Mouse (Mus musculus) c-Kit-positive CD71-positive TER-119-positive erythroid progenitor cells, embryonic 14.5 days (primary cell): ENCODE results near the gene Arhgef25.

Experiments
- DNase-seq: peaks from one replicate; pipeline ENCODE4 v3.0.0-alpha.2; 2013; ENCODE audit warnings: low spot score

Arhgef25 gene

DNA sequence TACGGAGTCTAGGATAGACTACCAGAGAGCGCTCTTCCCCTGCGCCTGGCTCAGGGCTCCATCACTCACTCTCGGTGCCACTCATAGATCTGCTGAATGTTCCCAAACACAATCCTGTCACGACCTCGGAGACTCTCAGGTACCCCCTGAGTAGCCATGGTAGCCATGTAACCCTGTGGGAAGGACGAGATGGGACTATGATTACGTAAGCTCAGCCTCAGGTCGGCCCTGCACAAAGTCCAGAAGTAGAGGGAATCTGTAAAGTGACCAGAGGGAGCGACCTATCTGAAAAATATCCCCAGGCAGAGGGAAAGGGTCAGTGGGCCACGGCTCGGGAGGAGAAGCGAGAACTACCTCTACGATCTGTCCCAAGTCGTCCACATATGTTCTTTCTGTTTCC, 4.4 kb downstream of the Arhgef25 start:
- DNase-seq = no peak

DNA sequence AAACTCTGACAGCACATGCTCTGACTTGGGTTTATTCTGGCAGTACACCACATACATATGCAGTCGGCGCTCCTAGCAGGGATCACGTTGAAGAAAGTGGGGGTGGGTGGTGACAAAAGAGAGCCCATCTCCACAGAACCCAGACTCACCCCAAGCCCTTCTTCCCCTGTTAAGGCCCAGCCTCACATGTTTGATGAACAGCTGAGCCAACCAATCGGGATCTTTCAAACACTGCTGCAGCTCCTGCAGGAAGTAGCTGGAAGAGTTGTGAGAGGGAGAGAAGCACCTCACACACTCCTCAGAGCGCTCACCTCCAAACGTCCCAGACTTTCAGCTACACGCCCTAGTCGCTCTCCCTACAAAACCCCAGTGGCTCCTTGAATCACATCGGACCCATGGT, 4.8 kb downstream of the Arhgef25 start:
- no peak for DNase-seq

DNA sequence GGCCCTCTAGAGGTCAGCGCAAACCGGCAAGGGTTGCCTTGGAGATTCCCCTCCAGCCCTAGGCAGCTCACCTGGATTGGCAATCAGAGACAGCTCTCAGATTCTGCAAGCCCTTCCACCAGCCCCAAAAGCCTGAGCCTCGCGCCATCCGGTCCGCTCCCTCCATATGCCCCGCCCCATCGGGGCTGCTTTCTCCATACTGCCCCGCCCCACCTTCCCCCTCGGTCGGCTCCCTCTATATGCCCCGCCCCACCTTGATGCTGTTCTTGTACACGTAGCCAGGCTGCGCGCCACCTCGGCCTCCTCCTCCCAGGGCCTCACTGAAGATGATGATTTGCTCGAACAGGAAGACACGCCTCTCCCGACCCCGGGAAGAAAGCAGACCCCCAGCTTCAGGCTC, 6.1 kb downstream of the Arhgef25 start:
- no peak for DNase-seq

DNA sequence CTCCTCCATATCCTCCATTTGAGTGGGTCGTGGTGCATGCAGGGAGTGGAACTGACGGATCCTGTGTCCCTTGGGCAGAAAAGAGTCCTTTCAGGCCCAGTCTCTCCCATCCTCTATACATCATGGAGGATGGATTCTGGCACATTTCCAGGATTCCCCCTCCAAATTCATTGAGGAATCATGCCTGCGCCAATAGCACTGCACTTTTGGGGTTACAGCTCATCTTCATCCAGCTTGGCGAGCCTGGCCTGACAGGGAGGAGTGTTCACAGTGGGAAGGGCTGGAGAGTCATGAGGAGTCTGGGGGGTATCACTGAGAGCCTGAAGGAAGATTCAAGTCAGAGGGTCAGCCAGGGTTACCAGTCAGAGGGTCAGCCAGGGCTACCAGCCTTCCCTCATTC, 7.3 kb downstream of the Arhgef25 start:
- no peak for DNase-seq

DNA sequence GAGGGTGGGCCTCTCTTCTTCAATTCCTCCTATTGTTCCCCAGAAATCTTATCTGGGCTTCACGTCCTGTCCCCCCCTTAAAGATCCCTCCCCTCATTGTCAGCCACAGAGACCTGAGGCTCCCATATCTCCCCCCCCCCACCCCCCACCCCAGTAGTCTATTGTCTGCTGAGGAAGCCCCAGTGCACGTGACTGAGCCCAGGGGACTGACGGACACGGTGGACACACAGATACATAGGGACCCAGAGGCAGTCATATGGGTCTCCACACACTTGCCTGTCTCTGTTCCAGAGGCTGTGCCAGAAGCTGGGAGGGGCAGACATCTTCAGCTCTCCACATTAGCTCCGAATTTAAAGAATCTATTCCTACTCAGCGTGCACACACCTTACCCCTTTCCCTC, 8.3 kb downstream of the Arhgef25 start:
- DNase-seq = no peak

DNA sequence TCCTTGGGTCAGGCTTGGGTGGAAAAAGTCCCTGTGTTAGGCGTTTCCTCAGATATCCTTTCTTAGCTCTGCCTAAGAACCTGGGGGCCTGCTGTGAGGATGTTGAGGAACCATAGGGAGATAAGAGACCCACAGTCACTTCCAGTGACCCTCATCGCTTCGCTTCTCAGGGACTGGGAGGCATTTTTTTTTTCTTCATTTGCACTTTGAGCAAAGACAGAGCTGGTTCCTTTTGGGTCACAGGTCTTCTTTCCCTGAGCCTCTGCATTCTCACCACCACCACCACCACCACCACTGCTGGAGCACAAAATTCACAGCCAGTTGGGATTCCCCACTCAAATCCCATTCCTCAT, 9.2 kb downstream of the Arhgef25 start:
- no peak for DNase-seq

DNA sequence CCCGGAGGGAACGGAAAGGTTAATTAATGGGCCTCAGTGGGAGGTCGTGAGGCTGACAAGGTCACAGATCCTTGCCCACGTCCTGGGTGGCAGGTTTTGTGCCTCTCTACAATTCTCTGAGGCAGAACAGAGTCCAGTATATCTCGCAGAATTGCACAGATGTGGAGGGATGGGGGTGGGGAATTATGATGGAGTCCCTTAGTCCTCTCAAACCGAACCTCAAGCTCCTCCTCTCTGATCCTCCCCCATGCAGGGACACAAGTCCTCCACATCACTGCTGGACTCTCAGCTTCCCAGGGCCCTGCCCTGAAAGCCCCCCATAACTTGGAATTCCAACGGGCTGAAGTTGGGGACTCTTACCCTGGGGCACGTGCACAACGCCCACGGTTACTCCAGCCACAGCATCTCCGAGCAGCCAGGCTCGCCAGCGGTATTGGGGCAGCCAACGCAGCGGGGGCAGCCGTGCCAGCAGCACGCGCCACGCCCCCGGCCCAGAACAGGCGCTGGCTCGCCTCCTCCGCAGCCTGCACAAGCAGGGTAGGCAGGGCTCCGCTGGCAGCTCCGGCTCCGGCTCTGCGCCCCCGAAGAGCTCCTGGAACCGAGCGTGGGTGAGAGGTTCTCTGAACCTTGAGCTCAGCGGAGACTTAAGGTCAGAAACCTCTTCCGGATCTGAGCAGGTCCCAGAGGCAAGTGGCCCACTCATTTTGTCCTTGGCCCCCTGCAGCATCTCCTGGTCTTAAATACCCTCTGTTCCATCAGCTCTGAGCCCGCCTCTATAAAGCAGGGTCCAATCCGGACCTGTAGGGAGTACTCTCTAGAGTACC, 9.8 kb downstream of the Arhgef25 start, which contains the start of gene Slc26a10:
Gene Slc26a10 (minus strand): TSS at position 775 of the 824 bp plus-strand sequence.
- no peak for DNase-seq

DNA sequence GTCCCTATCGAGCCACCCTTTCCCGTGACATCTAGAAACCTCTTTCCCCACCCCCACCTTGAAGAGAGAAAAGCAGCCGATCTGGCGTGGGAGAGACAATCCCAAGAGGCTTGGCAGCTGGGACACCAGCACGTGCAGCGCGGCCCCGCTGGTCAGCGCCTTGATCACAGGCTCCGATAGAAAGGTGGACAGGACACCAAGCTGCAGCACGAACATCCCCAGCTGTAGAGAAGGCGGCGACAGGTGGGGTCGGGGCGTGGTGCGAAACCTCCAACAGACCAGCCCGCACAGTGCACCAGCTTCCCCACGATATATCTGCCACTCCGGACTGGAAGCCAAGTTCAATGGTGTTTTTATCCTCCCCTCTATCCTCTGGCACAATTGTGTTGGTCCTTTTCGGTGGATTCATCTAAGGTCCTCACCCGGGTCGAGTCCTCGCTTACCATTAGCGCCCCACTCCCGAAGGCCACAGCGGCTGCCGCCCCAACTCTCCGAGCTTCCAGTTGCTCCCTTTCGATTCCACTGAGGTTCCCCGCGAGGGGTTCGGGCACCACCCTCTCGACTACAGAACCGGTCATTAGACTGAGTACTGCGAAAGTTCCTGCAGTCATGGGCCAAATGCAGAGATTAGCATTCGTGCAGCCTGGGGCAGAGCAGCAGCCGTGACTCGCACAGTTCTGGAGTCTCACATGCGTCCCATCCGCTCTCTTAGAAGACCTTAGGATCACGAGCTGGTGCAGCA, 11.4 kb downstream of the Arhgef25 start:
- DNase-seq = no peak

DNA sequence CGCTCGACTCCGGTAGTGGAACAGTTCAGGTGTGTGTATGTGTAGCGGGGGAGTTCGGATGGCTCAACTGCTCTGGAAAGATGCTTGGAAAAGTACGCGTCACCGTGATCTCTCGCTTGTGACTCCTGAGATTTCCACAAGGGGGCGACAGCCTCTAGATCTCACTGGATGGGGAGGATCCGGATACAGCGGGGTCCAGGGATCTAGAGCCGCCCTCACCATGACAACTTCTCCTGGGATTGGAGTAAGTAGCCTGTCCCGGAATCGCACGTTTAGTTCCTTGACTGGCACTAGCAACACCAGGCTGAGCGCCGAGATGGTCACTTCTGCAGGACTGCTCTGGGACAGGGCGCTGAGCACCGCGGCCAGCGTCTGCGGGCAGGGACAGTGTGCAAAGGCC, 12.2 kb downstream of the Arhgef25 start:
- DNase-seq = peak; percentile 75

DNA sequence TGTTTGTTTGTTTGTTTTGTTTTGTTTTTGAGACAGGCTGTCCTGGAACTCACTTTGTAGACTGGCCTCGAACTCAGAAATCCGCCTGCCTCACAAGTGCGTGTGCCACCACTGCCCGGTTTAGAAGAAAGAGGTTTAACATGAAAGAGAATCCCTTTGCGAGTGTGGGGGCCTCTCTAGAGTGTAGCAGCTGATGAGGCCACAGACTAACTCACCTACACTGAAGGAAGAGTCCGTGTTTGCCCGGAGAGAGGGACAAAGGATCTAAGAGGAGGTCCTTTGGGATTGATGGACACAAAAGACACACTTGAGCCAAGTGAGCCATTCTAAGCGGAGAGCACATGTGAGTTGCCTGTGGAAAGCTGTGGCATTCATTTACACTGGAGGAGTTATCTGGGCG, 12.6 kb downstream of the Arhgef25 start:
- no peak for DNase-seq

DNA sequence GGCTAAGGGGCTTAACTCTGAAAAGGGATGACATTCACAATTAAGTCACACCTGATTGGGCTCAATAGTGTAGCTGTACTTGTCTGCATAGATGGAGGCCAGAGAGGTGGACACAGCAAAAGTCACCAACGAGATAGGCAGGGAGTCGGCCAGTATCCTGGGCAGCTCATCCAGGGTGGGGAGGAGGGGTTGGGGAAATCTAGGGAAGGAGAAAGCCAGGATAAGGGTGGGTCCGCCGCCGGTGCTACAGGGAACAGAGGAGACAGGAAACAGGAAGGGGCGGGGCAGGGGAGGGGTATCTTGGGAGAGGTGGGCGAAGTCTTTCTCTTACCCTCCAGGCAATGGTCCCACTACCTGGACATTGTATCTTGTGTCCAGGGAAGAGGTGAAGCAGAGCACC, 13.1 kb downstream of the Arhgef25 start:
- DNase-seq = no peak

DNA sequence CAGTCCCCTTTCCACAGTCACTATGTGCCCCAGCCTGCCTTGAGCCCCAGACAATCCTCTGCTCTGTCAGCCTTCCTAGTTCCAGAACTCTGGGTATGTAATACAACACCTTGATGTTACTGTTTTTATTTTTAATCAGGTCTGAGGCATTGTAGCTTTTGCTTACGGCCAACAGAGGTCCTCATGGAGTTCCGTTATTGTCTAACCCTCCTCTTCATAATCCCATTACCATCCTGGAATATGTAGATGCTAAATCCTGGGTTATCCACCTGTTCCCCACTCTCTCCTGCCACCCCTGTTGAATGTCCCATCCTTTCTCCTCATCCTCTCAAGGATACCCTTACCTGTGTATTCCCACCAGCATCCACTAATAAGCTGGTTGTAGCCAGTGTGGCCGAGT, 13.7 kb downstream of the Arhgef25 start:
- DNase-seq = no peak

DNA sequence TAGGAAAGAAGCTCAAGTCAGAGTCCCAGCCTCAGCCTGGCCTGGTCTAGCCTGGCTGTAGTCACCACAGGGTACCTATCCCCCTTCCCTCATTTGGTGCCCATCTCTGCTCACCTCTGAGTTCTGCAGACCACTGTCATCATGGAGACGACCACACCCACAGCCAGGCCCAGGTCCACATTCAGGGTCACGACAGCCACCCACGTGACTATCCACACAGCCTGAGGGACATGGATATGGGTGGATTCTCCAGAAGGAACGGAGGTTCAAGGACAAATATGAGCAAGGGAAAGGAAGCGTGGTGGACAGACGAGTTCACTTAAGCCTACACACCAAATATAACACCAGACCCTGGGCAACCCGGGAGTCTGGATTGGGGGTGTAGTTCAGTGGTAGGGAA, 15.7 kb downstream of the Arhgef25 start:
- no peak for DNase-seq

DNA sequence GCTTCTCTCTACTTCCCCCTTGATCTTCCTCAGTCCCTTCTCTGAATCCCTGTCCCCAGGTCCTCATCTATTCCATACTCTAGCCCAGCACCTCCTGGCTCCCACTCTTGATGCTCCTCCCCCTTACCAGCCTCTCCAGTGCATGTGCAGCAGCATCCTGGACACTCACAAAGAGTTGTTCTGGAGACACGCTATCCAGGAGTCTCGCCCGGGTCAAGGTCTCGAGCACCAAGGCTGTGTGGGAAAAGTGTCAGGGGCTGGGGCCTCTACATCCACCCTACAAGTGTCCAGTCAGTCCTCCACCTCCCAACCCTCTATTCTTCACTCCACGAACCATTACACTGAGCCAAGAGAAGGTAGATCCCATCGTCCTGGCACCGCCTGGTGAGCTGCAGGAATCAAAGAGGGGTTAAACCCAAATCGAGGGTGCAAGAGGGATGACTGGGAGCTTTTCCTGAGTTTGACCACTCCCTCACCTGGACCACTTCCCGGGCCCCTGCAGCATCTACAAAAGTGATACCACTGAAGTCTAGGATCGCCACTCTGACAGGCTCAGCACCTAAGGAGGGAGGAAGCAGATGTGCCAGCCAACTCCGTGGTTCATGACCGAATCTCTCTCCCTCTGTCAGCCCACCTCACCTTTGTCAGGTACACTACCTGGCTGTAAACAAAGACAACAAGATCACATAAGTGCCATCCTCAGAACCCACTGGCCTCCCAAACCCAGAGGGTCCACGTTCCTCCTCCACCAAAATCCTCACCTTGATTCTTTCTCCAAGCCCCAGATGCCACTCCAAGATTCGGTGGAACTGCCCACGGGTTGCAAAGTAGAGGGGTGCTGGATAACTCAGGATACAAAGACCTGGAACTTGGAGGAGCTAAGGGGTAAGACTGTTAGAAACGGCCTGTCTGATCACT, 16.5 kb downstream of the Arhgef25 start:
- DNase-seq = no peak

DNA sequence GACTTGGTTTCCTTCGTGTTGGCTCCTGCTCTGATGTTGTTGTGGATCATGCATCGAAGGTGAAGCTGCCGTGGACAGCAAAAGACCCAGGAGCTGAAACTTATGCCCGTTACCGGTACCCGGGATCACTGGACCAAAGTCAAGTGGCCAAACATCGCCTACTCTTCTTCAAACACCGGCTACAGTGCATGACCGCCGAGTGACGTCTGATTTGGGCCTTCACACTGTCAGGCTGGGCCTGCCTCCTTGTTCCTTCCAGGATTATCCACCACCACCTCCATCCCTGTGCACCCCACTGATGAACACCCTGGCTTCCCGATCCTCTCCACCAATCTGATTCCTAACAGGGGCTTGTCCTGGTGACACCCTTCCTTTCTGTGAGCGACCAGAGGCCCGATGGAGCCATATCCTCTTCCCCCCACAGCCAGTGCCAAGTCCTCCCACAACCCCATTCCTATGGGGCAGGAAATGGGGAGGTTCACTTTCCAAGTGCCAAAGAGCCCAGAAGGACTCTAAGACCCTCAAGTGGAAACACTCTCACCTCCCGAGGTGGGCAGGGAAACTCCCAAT, 18.2 kb downstream of the Arhgef25 start:
- DNase-seq = no peak

DNA sequence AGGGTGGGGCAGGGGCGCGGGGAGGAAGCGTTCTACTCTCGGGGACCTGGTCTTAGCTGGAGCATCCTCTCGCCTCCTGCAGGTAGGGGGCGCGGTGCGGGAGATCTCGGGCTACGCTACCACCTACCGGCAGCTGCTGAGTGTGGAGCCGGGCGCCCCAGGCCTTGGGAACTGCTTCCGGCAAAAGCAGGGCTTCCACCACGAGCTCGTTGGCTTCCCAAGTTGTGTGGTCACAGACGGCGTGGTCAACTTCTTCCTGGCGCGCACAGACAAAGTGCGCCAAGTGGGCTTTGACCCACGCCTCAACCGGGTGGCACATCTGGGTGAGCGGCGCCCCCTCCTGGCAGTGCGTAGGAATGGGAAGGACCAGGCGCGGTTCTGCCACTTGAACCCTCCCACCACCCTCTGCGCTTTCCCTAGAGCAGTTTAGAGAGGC, 19.0 kb downstream of the Arhgef25 start:
- peak; percentile 75 for DNase-seq

DNA sequence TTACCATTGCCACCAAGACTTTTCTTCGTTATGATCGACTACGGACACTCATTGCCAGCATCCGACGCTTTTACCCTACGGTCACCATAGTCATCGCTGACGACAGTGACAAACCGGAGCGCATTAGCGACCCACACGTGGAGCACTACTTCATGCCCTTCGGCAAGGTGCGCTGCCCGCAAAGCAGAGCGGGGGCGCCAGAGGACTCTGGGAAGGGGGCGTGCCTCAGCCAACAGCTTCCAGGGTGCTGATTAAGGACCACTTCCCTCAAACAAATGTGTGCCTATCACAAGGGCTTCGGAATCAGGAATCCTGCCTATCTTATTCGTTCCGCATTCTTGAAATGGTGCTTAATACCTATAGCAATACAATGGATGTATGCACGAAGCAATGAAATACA, 19.9 kb downstream of the Arhgef25 start:
- peak; percentile 29 for DNase-seq

DNA sequence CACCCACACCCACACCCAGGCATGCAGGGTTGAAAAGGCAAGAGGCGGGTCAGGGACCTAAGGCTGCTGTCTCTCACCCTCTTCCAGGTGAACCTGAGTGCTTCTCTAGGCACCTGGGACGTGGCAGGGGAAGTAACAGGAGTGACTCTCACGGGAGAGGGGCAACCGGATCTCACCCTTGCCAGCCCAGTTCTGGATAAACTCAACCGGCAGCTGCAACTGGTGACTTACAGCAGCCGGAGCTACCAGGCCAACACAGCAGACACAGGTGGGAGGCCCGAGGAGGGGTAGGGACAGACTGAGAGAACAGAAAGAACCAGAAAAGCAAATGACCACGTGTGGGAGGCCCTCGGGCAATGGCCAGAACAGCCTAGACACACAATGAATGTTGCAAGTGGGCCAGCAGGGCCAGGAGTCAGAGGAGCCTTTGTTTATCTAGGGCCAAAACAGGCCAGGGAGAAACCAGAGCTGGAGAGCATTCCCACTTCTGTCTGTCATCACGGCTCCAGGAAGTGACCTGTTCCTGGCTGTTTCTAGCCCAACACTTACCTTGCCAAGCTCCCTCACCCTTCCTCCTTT, 22.2 kb downstream of the Arhgef25 start:
- no peak for DNase-seq

DNA sequence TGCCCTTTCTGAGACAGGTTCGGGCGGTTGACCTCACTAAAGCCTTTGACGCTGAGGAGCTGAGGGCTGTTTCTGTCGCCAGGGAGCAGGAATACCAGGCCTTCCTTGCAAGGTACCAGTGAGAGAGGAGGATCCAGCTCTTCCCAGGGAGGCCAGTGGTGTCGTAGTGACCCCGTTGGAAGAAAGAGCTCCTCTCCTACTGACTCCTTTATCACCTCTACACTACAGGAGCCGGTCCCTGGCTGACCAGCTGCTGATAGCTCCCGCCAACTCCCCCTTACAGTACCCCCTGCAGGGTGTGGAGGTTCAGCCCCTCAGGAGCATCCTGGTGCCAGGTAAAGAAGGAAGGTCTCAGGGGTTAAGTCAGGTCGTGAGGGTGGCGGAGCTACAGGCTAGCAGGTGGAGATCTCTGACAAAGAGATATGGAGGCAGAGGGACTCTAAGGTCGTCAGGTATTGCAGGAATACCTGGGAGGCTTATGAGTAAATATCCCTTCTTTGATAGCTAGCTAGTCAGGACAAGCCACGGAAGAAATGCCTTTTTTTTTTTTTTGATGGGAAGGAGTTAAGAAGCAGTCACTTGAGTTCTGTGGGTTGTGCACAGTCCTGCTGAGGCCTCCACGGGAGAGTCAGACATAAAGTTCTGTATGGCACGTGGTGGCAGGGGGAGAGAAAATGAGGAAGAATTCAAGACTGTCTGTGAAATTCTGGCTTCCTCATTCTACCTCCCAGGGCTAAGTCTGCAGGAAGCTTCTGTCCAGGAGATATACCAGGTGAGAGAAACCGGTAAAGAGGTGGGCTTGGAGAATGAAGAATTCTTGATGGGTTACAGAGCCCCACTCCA, 22.9 kb downstream of the Arhgef25 start:
- no peak for DNase-seq

DNA sequence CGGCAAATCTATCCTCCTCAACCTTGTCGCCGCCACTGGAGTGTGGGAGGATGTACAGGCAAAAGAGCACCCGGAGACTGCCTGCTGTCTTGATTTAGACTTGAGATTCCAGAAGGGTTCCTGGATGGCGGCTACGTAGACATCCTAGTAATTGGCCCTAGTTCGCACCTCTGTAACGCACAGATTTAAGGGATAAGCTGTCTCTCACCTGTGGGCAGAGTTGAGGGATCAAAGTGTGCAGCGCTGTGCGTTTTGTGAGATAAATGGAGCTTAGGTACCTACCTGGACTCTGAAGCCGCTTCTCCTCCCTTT, 23.5 kb downstream of the Arhgef25 start:
- DNase-seq = no peak
